Mouse (Mus musculus): ENCODE results near the gene Ece1.

- TF ChIP-seq POLR2A (IDR thresholded peaks at IDR 0.05; ENCODE audit: low read depth, low read length) (no peak), CTCF (conservative IDR thresholded peaks at IDR 0.05; ENCODE audit: insufficient read depth, insufficient read length, low read depth, low read length) (no peak)
Measured at GRCm38 (mm10) chr4:137908489-137908888, 46.5 kb downstream of the Ece1 start.
